Mouse (Mus musculus) olfactory bulb, adult 2 months (tissue): Measurements from ENCODE around the gene Insr.

Experiments
- CTCF ChIP-seq: fragments of 200-500 bp; IDR thresholded peaks from 2 replicates; pipeline ENCODE4 v1.5.1; 2012; ENCODE audit warnings: low read depth, mild to moderate bottlenecking, low read length, moderate library complexity; ENCODE audit not compliant: insufficient read depth
- POLR2A ChIP-seq: fragments of 200-500 bp; IDR thresholded peaks from 2 replicates; pipeline ENCODE4 v1.6.1; 2012; ENCODE audit warnings: mild to moderate bottlenecking, low read depth, low read length, moderate library complexity; ENCODE audit not compliant: insufficient read depth

DNA sequence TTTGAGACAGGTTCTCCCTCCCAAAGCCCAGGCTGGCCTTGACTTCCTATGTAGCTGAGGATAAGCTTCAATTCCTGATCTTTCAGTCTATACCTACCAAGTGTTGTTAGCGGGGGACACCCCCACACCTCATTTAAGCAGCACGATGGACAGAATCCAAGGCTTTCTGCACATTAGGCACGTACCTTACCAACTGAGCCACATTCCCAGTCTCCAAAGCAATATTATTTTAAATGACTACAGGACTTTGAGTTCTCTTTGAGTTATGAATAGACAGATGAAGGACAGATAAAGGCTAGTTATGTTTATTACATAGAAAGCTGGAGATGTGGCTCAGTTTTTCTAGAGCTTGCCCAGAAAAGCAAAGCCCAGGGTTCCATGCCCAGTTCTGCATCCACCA, 5.6 kb downstream of the Insr start:
- no peak for TF ChIP-seq POLR2A
- no peak for TF ChIP-seq CTCF
